Mouse (Mus musculus) v-Abl transformed pro-B cells (cell line): ENCODE data around the gene Fam228b.
"Not testable (repeated sequence)": the region's sequence is repeated elsewhere in the genome, so short reads cannot be mapped to it uniquely, and the experiment has no call there.

ENCODE experiments used
- in situ Hi-C, 2 experiments: fragments of 400-800 bp; cut with MboI; formaldehyde crosslinking; loops; one replicate each; pipeline ENCODE4 v1.15.1; 2025; ENCODE audit not compliant: unreplicated experiment in 2 of 2

The Fam228b gene

GRCm38 (mm10) chr12:4768492-4769332 is at the start of gene Fam228b, which contains the start of gene Pfn4:
Gene Fam228b, minus strand, starts transcription at chr12:4769267.
Gene Pfn4, plus strand, starts transcription at chr12:4769022.
- in situ Hi-C loops = no loop called here

DNA sequence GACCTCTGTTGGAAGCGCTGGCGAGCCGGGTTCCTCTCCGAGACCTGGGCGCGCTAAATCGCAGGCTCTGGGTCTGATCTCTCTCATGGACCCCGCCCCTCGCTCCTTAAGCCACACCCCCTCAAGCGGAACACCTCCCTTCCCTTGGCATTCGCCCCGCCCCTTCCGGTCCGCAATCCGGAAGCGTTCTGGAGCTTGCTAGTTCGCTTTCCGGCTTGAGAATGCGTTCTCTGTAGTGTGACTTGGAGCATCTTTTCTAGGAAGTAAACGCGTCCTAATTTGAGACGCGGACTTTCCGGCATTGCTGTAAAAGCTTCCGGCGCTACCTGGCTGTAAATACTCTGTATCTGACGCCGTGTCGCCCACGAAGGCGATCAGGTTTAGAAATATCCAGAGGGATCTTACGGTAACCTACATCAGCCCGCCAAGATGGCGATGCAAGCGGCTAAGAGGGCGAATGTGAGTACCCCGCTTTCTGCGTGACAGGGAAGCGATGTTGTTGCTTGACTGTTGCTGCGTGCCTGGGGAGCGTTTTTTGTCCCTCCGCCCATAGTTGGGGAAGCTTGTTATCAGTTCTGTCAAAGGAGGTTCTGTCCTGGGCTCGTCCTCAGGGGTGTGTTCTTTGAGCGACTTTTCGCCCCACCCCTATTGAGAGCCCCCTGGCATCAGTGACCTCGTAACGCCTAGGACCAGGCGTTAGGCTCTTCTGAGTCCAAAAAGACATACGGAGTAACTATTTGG is 48.5 kb upstream of the Fam228b start, which contains the start of gene Sf3b6:
Gene Sf3b6 (plus strand): TSS at position 184 of the 741 bp plus-strand sequence.
- in situ Hi-C loops = no loop called here

GRCm38 (mm10) chr12:4816680-4817360 is 47.8 kb upstream of the Fam228b start:
- in situ Hi-C loops = no loop called here

DNA sequence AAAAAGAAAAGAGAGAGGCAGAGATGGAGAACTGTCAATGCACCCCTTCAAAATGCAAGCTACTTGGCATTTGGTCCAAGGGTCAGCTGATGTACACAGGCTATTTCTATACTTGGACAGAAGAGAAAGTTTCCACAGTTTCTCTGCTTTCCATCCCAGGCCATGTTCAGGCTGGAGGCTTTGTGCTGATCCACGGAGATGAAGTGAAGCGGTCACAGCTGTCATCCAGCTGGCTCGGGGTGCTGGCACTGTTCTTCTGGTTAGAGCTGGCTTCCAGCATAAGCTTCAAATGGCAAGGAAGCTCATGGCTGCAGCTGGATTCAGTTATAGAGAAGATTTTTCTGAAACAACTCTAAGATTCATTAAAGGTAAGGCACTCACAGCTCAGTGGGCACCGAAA is 44.6 kb upstream of the Fam228b start:
- in situ Hi-C loops = no loop called here

DNA sequence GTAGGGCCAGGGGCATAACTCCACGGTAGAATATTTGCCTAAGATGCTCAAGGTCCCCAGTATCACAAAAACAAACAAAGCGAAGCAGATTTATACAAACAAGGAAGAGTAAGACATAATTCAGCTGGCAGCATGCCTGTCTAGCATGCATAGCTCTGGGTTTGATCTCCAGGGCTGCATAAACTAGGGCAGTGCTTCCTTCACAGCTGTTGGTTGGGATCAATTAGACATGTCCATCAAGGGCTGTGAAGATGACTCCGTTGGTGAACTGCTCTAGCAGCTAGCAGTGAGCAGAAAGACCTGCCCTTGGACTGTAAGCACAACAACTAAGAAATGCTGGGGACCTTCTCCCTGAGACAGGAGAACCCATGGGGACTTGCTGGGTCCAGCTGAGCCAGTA is 42.6 kb upstream of the Fam228b start:
- in situ Hi-C loops = no loop called here

- in situ Hi-C loops = no loop called here
Measured at GRCm38 (mm10) chr12:4811036-4811435, 42.0 kb upstream of the Fam228b start.

GRCm38 (mm10) chr12:4797471-4797870 is 28.4 kb upstream of the Fam228b start:
- in situ Hi-C loops = not testable (repeated sequence)

DNA sequence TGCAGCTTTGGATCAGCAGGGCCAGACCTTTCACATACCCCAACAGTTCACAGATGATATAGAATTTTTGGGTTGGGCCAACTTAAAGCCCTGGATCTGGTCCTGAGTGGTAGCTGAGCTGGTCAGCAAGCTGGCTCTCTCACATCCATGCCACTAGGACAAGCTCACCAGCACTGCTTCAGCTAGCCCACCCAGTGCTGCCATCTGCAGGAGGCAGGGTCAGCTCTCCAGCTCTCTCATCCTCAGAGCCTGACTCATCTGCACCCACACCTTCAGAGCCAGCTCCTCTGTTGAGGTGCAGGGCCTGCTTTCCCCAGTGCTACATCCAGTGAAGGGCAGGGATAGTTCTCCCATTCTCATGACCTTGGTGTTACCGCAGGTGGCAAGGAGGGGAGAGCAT is 24.7 kb upstream of the Fam228b start:
- in situ Hi-C loops = no loop called here

- in situ Hi-C loops = not testable (repeated sequence)
Measured at GRCm38 (mm10) chr12:4788128-4788527, 19.1 kb upstream of the Fam228b start.

DNA sequence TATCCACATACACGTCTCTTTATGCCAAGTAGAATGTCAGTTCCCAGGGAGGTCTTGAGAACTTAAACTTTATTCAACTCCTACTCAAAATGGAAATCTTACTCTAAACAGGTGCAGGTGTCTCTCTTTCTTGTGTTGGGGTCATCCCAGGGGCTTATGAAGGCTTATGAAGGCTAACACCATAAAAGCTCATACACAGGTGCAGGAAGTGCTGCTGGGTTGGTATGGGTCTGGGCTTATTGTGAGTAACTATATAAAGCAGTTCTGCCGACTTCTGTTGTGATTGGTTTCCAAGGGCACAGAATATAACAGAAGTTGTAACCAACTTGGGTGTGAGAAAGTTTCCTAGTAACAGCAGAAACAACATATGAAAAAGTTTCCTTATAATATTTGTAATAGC is 15.4 kb upstream of the Fam228b start:
- in situ Hi-C loops = no loop called here

DNA sequence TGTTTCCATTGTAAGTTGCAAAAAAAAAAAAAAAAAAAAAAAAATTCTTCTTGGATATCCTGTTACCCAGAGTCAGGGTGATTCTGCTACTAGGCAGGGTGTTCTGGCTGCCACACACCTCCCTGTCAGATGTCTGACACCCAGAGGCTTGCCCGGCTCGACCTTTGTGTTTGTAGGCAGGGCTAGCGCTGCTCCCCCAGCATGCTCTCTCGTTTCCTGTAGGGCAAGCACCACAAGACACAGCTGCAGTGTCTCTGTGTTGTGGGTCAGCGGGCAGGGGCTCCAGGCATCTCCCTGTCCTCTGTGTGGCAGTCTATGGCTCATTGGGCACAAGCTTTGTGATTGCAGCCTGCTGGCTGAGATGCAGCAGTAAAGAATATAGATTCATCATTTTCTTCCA is 14.5 kb upstream of the Fam228b start:
- in situ Hi-C loops = no loop called here

- in situ Hi-C loops = not testable (repeated sequence)
Measured at GRCm38 (mm10) chr12:4781725-4782404, 12.8 kb upstream of the Fam228b start.

- in situ Hi-C loops = no loop called here
Measured at GRCm38 (mm10) chr12:4781270-4781669, 12.2 kb upstream of the Fam228b start.

GRCm38 (mm10) chr12:4780245-4780644 is 11.2 kb upstream of the Fam228b start:
- in situ Hi-C loops = no loop called here

DNA sequence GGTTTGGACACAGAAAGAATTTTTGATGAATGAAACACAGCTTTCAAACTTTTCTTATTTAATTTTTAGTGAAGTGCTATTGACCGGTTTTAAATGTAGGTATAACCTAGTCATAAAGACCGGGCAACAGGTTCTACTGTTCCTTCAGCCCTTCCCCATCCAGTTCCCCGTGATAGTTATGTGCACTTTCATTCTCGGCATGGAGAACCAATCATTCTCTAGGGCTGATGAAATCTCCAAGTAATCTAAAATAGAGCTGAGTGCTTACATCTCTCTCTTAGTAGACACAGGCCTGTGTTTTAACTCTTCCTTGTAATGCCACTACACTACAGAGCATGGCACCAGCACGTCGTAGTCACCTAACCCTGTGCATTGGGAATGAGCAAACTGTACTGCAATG is 8.7 kb upstream of the Fam228b start:
- in situ Hi-C loops = no loop called here

DNA sequence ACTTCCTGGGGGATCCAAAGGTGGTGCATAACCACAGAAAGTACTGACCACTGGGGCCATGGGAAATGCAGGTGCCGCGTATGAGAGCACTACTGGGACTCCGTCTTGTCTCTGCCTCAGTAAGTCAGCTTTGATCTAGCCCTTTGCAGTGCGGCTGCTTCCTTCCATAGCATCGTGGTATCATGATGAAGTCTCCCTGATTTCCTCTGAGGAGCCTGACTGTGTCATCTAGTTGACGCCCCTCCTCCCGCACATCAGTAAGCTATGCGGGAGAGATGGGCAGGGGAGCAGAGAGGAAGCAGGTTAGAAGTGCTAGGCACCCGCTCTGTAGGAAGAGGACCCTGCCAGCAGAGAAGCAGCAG is 6.5 kb upstream of the Fam228b start:
- in situ Hi-C loops = no loop called here

DNA sequence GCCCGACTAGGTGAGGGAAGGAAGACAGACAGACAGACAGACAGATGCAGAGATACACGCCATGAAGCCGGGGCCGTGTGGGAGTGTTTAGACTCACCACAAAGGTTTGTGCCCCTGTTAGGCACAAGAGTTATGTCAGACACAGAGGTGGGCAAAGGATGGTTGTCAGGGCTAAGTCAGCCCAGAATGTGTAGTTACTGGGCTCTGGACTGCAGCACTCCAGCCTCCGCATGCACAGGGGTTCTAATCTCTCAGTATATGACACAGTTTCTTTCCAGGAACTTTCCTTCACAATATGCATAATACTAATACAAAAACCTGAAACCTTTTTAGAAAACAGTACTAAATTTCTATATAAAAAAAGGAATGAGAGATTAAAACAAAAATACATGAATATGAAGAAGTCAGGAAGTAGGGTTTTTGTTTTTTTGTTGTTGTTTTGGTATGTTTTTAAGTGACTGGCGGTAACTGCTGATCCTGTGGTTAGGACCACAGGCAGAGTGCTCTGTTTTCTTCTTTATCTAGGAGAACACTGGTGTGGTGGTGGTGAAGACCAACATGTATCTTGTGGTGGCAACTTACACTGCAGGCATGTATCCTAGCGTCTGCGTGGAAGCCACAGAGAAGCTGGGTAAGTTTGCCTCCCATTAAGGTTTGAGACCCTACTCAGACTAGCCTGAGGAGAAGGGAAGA is 6.0 kb upstream of the Fam228b start:
- in situ Hi-C loops = no loop called here

DNA sequence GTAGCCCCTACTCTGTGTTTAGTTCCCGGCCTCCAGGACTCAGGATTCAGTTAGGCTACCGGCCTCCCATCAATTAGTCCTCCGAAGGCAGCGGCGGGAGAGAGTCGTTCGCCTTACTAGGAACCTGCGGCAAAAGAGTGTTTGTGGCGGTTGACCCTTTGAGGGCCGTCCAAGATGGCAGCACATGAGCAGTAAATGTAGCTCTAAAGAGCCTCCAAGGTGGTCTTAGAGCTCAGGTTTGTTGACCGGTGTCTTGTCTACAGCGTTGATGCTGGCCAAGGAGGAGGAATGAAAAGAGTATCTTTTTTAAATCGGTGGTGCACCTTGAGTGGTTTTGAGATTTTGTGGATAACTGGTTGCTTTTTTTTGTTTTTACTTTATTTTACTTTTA is 261 bp upstream of the Fam228b start:
- in situ Hi-C loops = no loop called here

- in situ Hi-C loops = no loop called here
Measured at GRCm38 (mm10) chr12:4757060-4757459, 12.0 kb downstream of the Fam228b start.

DNA sequence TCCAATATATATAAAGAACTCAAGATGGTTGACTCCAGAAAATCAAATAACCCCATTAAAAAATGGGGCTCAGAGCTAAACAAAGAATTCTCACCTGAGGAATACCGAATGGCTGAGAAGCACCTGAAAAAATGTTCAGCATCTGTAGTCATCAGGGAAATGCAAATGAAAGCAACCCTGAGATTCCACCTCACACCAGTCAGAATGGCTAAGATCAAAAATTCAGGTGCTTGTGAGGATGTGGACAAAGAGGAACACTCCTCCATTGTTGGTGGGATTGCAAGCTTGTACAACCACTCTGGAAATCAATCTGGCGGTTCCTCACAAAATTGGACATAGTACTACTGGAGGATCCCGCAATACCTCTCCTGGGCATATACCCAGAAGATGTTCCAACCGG is 14.6 kb downstream of the Fam228b start:
- in situ Hi-C loops = not testable (repeated sequence)
